Mouse (Mus musculus): Measurements from ENCODE around the gene Aox2. TPM values are rescaled to one million over a fixed set of nuclear protein-coding genes. Genes with fewer than 3 reads are reported as not detected.

Gene Aox2
- polyA plus RNA-seq, 1 experiment from 2014 or later = 0.08 TPM

DNA sequence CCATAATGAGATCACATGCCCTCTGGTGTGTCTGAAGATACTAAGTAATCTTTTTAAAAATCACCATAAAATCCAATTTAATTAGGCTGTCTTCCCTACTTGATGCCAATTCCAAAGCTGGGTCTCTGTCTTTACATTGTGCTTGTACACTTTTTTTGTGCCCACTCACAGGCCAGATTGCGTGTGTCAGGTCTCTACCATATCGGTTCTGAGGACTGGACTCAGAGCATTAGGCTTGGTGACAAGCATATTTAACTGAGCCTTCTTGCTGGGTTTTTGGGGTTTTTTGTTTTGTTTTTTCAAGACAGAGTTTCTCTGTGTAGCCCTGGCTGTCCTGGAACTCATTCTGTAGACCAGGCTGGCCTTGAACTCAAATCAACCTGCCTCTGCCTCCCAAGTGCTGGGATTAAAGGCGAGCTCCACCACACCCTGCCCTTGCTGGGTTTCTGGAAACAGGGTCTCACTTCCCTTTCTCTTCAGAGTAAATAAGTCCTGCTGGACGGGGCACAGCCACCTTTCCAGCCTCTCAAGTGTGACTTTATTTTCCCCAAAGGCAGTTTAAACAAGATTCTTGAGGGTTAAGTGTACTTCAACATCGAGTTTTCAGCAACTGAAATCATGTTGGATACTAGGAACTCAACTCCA lies 131.5 kb downstream of the Aox2 start:
- H3K4me2 ChIP-seq = no peak overlapping the region
- no peak overlapping the region for H3K9ac ChIP-seq
- H3K27ac ChIP-seq = no peak overlapping the region; the same call in 1 of the 2 replicates
- H3K4me3 ChIP-seq = no peak overlapping the region
- no peaks in the 10 kb centered on the region for H3K9me3 ChIP-seq
- no peaks in the 10 kb centered on the region for H3K27me3 ChIP-seq
- no peaks in the 10 kb centered on the region for H3K4me1 ChIP-seq
- 75% methylated on average over 5 of the region's 5 CpGs for WGBS
- H3K36me3 ChIP-seq = peaks cover 65% of the 10 kb centered on the region
- ATAC-seq (ENCODE audit: insufficient number of reproducible peaks, low FRiP score, low TSS enrichment, low read depth) = no peak

DNA sequence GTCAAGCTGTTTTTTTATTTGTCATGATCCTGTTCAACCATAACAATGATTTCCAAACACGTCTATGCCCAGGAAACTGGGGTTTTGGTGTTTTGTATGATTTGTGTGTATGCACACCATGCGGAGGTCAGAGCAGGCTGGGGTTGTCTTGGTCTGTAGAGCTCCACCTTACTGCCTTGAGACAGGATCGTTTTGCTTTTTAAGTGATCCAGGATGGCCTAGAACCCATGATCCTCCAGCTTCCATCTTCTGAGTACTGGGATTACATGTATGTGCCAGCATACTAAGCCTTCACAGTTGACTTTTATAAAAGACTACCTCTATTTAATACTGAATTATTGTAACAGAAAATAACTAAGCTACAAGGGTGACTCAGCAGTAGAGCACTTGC lies 132.1 kb downstream of the Aox2 start:
- ATAC-seq (ENCODE audit: insufficient number of reproducible peaks, low FRiP score, low TSS enrichment, low read depth) = no peak
- peaks cover 68% of the 10 kb centered on the region for H3K36me3 ChIP-seq
- no peak overlapping the region for H3K9ac ChIP-seq

GRCm38 (mm10) chr1:58410776-58411175 lies 132.7 kb downstream of the Aox2 start:
- H3K36me3 ChIP-seq = peaks cover 68% of the 10 kb centered on the region
- H3K4me1 ChIP-seq = no peaks in the 10 kb centered on the region
- WGBS = 86% methylated on average over 7 of the region's 7 CpGs
- H3K27ac ChIP-seq = 0 out of 2 replicates have a peak overlapping the region, but pooled peaks have one; percentile 2
- no peaks in the 10 kb centered on the region for H3K27me3 ChIP-seq
- H3K4me3 ChIP-seq = no peak overlapping the region
- no peak overlapping the region for H3K4me2 ChIP-seq
- ATAC-seq (ENCODE audit: insufficient number of reproducible peaks, low FRiP score, low TSS enrichment, low read depth) = no peak
- H3K9ac ChIP-seq = no peak overlapping the region
- no peaks in the 10 kb centered on the region for H3K9me3 ChIP-seq

More for the DNA sequence above, 132.1 kb downstream of the Aox2 start:
- no peaks in the 10 kb centered on the region for H3K4me1 ChIP-seq
- H3K27ac ChIP-seq = peak overlapping the region; percentile 2; the same call in 1 of the 2 replicates
- 75% methylated on average over 3 of the region's 3 CpGs for WGBS
- no peaks in the 10 kb centered on the region for H3K27me3 ChIP-seq
- H3K4me3 ChIP-seq = no peak overlapping the region
- no peak overlapping the region for H3K4me2 ChIP-seq
- no peaks in the 10 kb centered on the region for H3K9me3 ChIP-seq

GRCm38 (mm10) chr1:58415442-58415841 lies 137.3 kb downstream of the Aox2 start:
- no peak for ATAC-seq (ENCODE audit: insufficient number of reproducible peaks, low FRiP score, low TSS enrichment, low read depth)
- H3K4me3 ChIP-seq = no peak overlapping the region
- no peaks in the 10 kb centered on the region for H3K27me3 ChIP-seq
- no peaks in the 10 kb centered on the region for H3K9me3 ChIP-seq
- 29% methylated on average over 1 of the region's 1 CpGs for WGBS
- H3K27ac ChIP-seq = no peak overlapping the region
- H3K9ac ChIP-seq = no peak overlapping the region
- H3K36me3 ChIP-seq = peaks cover 86% of the 10 kb centered on the region
- H3K4me1 ChIP-seq = no peaks in the 10 kb centered on the region
- H3K4me2 ChIP-seq = no peak overlapping the region

- ATAC-seq (ENCODE audit: insufficient number of reproducible peaks, low FRiP score, low TSS enrichment, low read depth) = no peak
Observed at GRCm38 (mm10) chr1:58416048-58416447, 137.9 kb downstream of the Aox2 start.

GRCm38 (mm10) chr1:58420032-58420431 lies 141.9 kb downstream of the Aox2 start:
- no peak for ATAC-seq (ENCODE audit: insufficient number of reproducible peaks, low FRiP score, low TSS enrichment, low read depth)
- 87% methylated on average over 10 of the region's 10 CpGs for WGBS
- Histone ChIP-seq H3K36me3 (peaks cover 55% of the 10 kb centered on the region), H3K27ac (no peak overlapping the region), H3K4me3 (no peak overlapping the region), H3K9me3 (no peaks in the 10 kb centered on the region), H3K9ac (no peak overlapping the region), H3K4me1 (peaks cover 17% of the 10 kb centered on the region), H3K27me3 (no peaks in the 10 kb centered on the region), H3K4me2 (no peak overlapping the region)

More at GRCm38 (mm10) chr1:58416048-58416447, 137.9 kb downstream of the Aox2 start:
- H3K27ac ChIP-seq = no peak overlapping the region
- peaks cover 3% of the 10 kb centered on the region; the same call in 1 of the 2 replicates for H3K4me1 ChIP-seq
- no peaks in the 10 kb centered on the region for H3K27me3 ChIP-seq
- no peak overlapping the region for H3K4me3 ChIP-seq
- no peaks in the 10 kb centered on the region for H3K9me3 ChIP-seq
- H3K9ac ChIP-seq = no peak overlapping the region
- peaks cover 83% of the 10 kb centered on the region for H3K36me3 ChIP-seq
- WGBS = 72% methylated on average over 2 of the region's 2 CpGs
- no peak overlapping the region for H3K4me2 ChIP-seq

DNA sequence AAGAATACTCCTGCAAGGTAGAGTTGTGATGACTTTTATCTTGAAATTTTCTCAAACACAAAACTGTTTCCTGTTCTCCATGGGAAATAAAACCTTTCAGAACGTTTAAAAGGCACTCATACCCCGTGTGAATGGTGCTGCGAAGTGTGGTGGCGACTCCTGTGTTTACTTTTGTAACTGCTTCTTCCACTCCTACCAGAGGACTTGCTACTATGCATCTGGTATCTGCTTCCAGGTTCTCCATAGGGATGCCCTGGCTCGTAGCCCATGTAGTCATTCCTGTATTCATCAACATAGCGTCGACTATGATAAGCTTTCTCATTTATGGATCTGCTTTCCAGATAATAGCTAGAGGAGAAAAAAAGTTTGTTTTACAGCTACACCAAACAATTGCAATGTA lies 142.8 kb downstream of the Aox2 start:
- peak overlapping the region; percentile 51 for H3K4me2 ChIP-seq
- peaks cover 47% of the 10 kb centered on the region for H3K36me3 ChIP-seq
- H3K27me3 ChIP-seq = no peaks in the 10 kb centered on the region
- peaks cover 17% of the 10 kb centered on the region for H3K4me1 ChIP-seq
- H3K9me3 ChIP-seq = no peaks in the 10 kb centered on the region
- 66% methylated on average over 7 of the region's 7 CpGs for whole genome bisulfite sequencing
- H3K27ac ChIP-seq = no peak overlapping the region
- peak overlapping the region; percentile 98; the same call in 1 of the 2 replicates for H3K4me3 ChIP-seq
- no peak for ATAC-seq (ENCODE audit: insufficient number of reproducible peaks, low FRiP score, low TSS enrichment, low read depth)
- H3K9ac ChIP-seq = no peak overlapping the region

- Histone ChIP-seq H3K4me2 (peak overlapping the region; percentile 51), H3K27ac (peak overlapping the region; percentile 99), H3K9ac (peak overlapping the region; percentile 100), H3K36me3 (peaks cover 31% of the 10 kb centered on the region), H3K9me3 (no peaks in the 10 kb centered on the region), H3K4me3 (peak overlapping the region; percentile 98), H3K4me1 (peaks cover 17% of the 10 kb centered on the region), H3K27me3 (no peaks in the 10 kb centered on the region)
- ATAC-seq (ENCODE audit: insufficient number of reproducible peaks, low FRiP score, low TSS enrichment, low read depth) = no peak
- WGBS = 3% methylated on average over 13 of the region's 13 CpGs
Observed at GRCm38 (mm10) chr1:58422879-58423278, 144.8 kb downstream of the Aox2 start.

GRCm38 (mm10) chr1:58423371-58424248 lies 145.5 kb downstream of the Aox2 start, which contains the start of gene Clk1:
Gene Clk1 (minus strand): TSS chr1:58424066.
- H3K4me3 ChIP-seq = peak within 1 kb of the TSS; percentile 98
- no peaks in the 10 kb centered on the region for H3K27me3 ChIP-seq
- H3K9me3 ChIP-seq = no peaks in the 10 kb centered on the region
- peaks cover 17% of the 10 kb centered on the region for H3K4me1 ChIP-seq
- ATAC-seq (ENCODE audit: insufficient number of reproducible peaks, low FRiP score, low TSS enrichment, low read depth) = peak; percentile 89
- WGBS = under 1% methylated on average over 79 of the region's 79 CpGs
- peak within 1 kb of the TSS; percentile 100 for H3K9ac ChIP-seq
- peak within 1 kb of the TSS; percentile 51 for H3K4me2 ChIP-seq
- peak within 1 kb of the TSS; percentile 99 for H3K27ac ChIP-seq
- H3K36me3 ChIP-seq = peaks cover 23% of the 10 kb centered on the region

DNA sequence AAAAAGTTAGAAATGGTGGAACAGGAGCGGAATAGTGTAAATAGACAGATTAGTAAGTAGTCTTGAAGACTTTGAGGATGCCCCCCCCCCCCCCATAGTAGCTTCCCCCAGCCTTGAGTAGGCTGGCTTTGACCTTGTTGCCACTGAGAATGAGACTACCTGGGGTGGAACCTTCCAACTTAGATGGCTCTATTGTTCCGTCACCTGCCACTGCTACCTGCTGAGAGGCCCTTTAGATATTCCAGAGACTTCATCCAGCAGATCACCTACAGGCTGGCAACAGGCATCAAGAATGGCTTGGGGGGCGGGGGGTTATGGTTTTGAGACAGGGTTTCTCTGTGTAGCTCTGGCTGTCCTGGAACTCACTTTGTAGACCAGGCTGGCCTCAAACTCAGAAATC lies 146.4 kb downstream of the Aox2 start:
- no peak overlapping the region for H3K4me2 ChIP-seq
- peaks cover 15% of the 10 kb centered on the region for H3K36me3 ChIP-seq
- no peak for ATAC-seq (ENCODE audit: insufficient number of reproducible peaks, low FRiP score, low TSS enrichment, low read depth)
- H3K9ac ChIP-seq = no peak overlapping the region
- H3K27me3 ChIP-seq = no peaks in the 10 kb centered on the region
- peaks cover 17% of the 10 kb centered on the region for H3K4me1 ChIP-seq
- whole genome bisulfite sequencing = 90% methylated on average over 3 of the region's 3 CpGs
- H3K9me3 ChIP-seq = no peaks in the 10 kb centered on the region
- no peak overlapping the region for H3K27ac ChIP-seq
- no peak overlapping the region for H3K4me3 ChIP-seq
